Mouse (Mus musculus) heart, adult 2 months (tissue): ENCODE data around the gene Map3k5.

ENCODE experiments used
- CTCF ChIP-seq: fragments of 200-600 bp; IDR thresholded peaks from 2 replicates; pipeline ENCODE4 v1.8.1; 2022; ENCODE audit warnings: antibody characterized with exemption, mild to moderate bottlenecking, moderate library complexity
- EP300 ChIP-seq: fragments of 200-500 bp; IDR thresholded peaks from 2 replicates; pipeline ENCODE4 v1.6.1; 2011; ENCODE audit warnings: low read depth, low read length, control low read depth; ENCODE audit not compliant: insufficient read depth
- POLR2A ChIP-seq: fragments of 200-500 bp; IDR thresholded peaks from 2 replicates; pipeline ENCODE4 v1.6.1; 2011; ENCODE audit warnings: mild to moderate bottlenecking, low read depth, low read length, control low read depth; ENCODE audit not compliant: insufficient read depth

- TF ChIP-seq CTCF: no peak
- TF ChIP-seq POLR2A: no peak
- no peak for TF ChIP-seq EP300
Measured at GRCm38 (mm10) chr10:19994469-19995450, 60.5 kb downstream of the Map3k5 start.
